Mouse (Mus musculus) midbrain, embryonic 14.5 days (tissue): ENCODE measurements around the gene Nlgn1. TPM values are rescaled to one million over a fixed set of nuclear protein-coding genes. Genes with fewer than 3 reads are reported as not detected.
A peak's percentile ranks its signal among the peaks of the same experiment; 100 is the strongest.

Experiments
- ATAC-seq: fragments of 200-750 bp; cut with Nextera tagmentation; 2 replicates; pipeline ENCODE4 v1.8.0; 2017; ENCODE audit warnings: moderate number of reproducible peaks, moderate library complexity; ENCODE audit not compliant: low FRiP score, low TSS enrichment
- DNase-seq: peaks from one replicate; pipeline ENCODE4 v3.0.0-alpha.2; 2015
- H3K27ac ChIP-seq: fragments of 300-500 bp; sonication (generic); replicated peaks from 2 replicates; pipeline ENCODE4 v1.5.1; 2014; ENCODE audit warnings: mild to moderate bottlenecking, low read depth, low read length, moderate library complexity
- H3K27me3 ChIP-seq: fragments of 300-500 bp; sonication (generic); 2 replicates; pipeline ENCODE4 v1.6.1; 2014; ENCODE audit warnings: low read length, control low read depth, mixed read lengths; ENCODE audit not compliant: control insufficient read depth, insufficient read depth
- H3K36me3 ChIP-seq: fragments of 300-500 bp; sonication (generic); 2 replicates; pipeline ENCODE4 v1.6.1; 2014; ENCODE audit warnings: low read length, control low read depth; ENCODE audit not compliant: control insufficient read depth, insufficient read depth
- H3K4me1 ChIP-seq: fragments of 300-500 bp; sonication (generic); 2 replicates; pipeline ENCODE4 v1.6.1; 2014; ENCODE audit warnings: mild to moderate bottlenecking, antibody characterized with exemption, low read length, control low read depth; ENCODE audit not compliant: control insufficient read depth, insufficient read depth
- H3K4me2 ChIP-seq: fragments of 300-500 bp; sonication (generic); 2 replicates; pipeline ENCODE4 v1.6.1; 2014; ENCODE audit warnings: mild to moderate bottlenecking, low read length, moderate library complexity
- H3K4me3 ChIP-seq: fragments of 300-500 bp; sonication (generic); replicated peaks from 2 replicates; pipeline ENCODE4 v1.5.1; 2014; ENCODE audit warnings: low read depth, low read length
- H3K9ac ChIP-seq: fragments of 300-500 bp; sonication (generic); replicated peaks from 2 replicates; pipeline ENCODE4 v1.6.1; 2014; ENCODE audit warnings: mild to moderate bottlenecking, low read length, moderate library complexity
- H3K9me3 ChIP-seq: fragments of 300-500 bp; sonication (generic); 2 replicates; pipeline ENCODE4 v1.6.1; 2016; ENCODE audit warnings: low read length, control low read depth, mixed read lengths; ENCODE audit not compliant: control insufficient read depth
- WGBS: fragments of 180-500 bp; shearing (Covaris S2); extraction: QIAGEN DNeasy Blood & Tissue Kit; methylation state at CpG from one replicate; pipeline ENCODE4 v1.1.7; 2014; 5-methylcytosine and 5-hydroxymethylcytosine counted together
- polyA plus RNA-seq: library from polyadenylated mRNA; unstranded; fragments of >200 nt; fragmentation: Nextera tagmentation; extraction: Ambion mirVana; gene quantifications from 2 replicates; pipeline ENCODE4 v1.2.1, GENCODE M21; 2014

Gene Nlgn1
- polyA plus RNA-seq, 1 experiment from 2014 or later, result 26.1 TPM

GRCm38 (mm10) chr3:26141590-26141989 lies 190.7 kb downstream of the Nlgn1 start:
- DNase-seq (no peak), ATAC-seq (no peak)

GRCm38 (mm10) chr3:26134839-26135651 lies 197.2 kb downstream of the Nlgn1 start:
- H3K9me3 ChIP-seq, result no peaks in the 10 kb centered on the region
- H3K4me3 ChIP-seq, result no peak overlapping the region
- no peak overlapping the region for H3K27ac ChIP-seq
- H3K9ac ChIP-seq, result no peak overlapping the region
- H3K4me2 ChIP-seq, result peak overlapping the region; percentile 15
- WGBS, result 16% methylated on average over 9 of the region's 9 CpGs
- no peaks in the 10 kb centered on the region for H3K27me3 ChIP-seq
- H3K4me1 ChIP-seq, result peaks cover 8% of the 10 kb centered on the region; the same call in 1 of the 2 replicates
- peaks cover 13% of the 10 kb centered on the region; the same call in 1 of the 2 replicates for H3K36me3 ChIP-seq
- no peak for ATAC-seq
- peak; percentile 46 for DNase-seq

More at GRCm38 (mm10) chr3:26141590-26141989, 190.7 kb downstream of the Nlgn1 start:
- Histone ChIP-seq H3K9ac (no peak overlapping the region), H3K36me3 (no peaks in the 10 kb centered on the region), H3K4me2 (no peak overlapping the region), H3K27ac (no peak overlapping the region), H3K27me3 (no peaks in the 10 kb centered on the region), H3K4me3 (no peak overlapping the region), H3K4me1 (no peaks in the 10 kb centered on the region), H3K9me3 (no peaks in the 10 kb centered on the region)
- 78% methylated on average over 3 of the region's 3 CpGs for WGBS

- Histone ChIP-seq H3K27me3 (no peaks in the 10 kb centered on the region), H3K27ac (no peak overlapping the region), H3K9me3 (no peaks in the 10 kb centered on the region), H3K4me3 (no peak overlapping the region), H3K9ac (no peak overlapping the region), H3K4me2 (no peak overlapping the region), H3K36me3 (peaks cover 13% of the 10 kb centered on the region; the same call in 1 of the 2 replicates), H3K4me1 (peaks cover 8% of the 10 kb centered on the region; the same call in 1 of the 2 replicates)
- 85% methylated on average over 2 of the region's 2 CpGs for WGBS
- DNase-seq (no peak), ATAC-seq (no peak)
These were observed 201.3 kb downstream of the Nlgn1 start for GRCm38 (mm10) chr3:26130919-26131318.

DNA sequence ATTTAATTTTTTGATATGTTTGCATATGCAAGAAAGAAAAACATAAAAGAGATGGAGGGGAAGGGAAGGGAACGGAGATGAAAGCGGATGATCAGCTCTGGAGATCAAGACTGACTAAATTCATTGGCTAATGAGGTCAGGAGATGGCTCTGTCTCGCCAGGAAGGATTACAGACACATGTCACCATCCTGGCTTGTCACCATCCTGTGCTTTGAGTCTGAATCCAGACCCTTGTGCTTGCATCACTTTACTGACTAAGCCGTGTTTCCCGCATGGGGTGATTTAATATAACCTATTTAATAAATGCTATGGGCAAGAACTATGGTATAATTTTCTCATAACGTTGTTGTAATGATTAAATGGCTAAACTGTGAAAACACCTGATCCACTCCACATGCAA lies 202.8 kb downstream of the Nlgn1 start:
- no peaks in the 10 kb centered on the region for H3K4me1 ChIP-seq
- H3K27me3 ChIP-seq, result no peaks in the 10 kb centered on the region
- DNase-seq (no peak), ATAC-seq (no peak)
- peaks cover 13% of the 10 kb centered on the region; the same call in 1 of the 2 replicates for H3K36me3 ChIP-seq
- H3K9me3 ChIP-seq, result no peaks in the 10 kb centered on the region
- no peak overlapping the region for H3K9ac ChIP-seq
- H3K4me2 ChIP-seq, result no peak overlapping the region
- 58% methylated on average over 6 of the region's 6 CpGs for WGBS
- H3K4me3 ChIP-seq, result no peak overlapping the region
- H3K27ac ChIP-seq, result no peak overlapping the region

DNA sequence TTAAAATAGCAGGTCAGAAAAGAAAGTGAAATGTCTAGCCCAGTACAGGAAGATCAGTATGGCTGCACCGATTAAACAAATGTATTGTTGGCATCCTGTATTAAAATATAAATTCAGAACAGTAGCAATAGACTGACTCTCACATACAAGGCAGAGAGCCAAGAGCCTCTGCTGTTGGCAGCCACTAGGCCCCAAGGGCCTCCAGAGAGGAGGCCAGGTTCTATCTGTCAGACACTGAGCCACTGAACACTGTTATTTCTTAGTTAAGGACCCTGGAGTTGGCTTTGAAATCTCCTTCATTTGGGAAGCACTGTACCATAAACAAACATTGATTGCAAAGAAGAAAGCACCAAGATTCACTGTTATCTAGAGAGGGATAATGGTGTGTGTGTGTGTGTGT lies 215.2 kb downstream of the Nlgn1 start:
- H3K9ac ChIP-seq, result no peak overlapping the region
- ATAC-seq (no peak), DNase-seq (peak; percentile 32)
- H3K9me3 ChIP-seq, result no peaks in the 10 kb centered on the region; the same call in 1 of the 2 replicates
- 85% methylated on average over 1 of the region's 1 CpGs for WGBS
- no peak overlapping the region for H3K27ac ChIP-seq
- no peak overlapping the region for H3K4me3 ChIP-seq
- no peak overlapping the region for H3K4me2 ChIP-seq
- H3K4me1 ChIP-seq, result no peaks in the 10 kb centered on the region
- no peaks in the 10 kb centered on the region for H3K27me3 ChIP-seq
- H3K36me3 ChIP-seq, result no peaks in the 10 kb centered on the region

DNA sequence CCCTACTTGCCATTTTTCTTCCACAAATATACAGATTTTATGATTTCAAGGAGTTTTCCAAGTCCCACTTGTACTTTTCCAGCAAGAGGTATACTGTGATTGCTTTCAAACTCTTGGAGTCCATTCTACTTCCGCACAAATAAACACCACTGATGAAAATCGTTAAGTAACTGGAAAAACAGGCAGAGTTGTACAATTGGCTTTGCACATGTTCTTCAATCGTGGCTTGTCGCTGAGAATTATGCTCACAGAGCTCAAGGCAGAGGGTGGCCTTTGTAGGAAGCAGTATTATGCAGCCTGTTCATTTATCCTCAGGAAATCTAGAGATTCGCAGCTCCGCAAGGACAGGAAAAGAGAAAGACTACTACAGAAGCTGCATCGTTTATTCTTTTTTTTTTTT lies 225.9 kb downstream of the Nlgn1 start:
- Histone ChIP-seq H3K4me1 (no peaks in the 10 kb centered on the region), H3K27me3 (no peaks in the 10 kb centered on the region), H3K4me3 (no peak overlapping the region), H3K4me2 (no peak overlapping the region), H3K9me3 (no peaks in the 10 kb centered on the region), H3K9ac (no peak overlapping the region), H3K36me3 (no peaks in the 10 kb centered on the region), H3K27ac (no peak overlapping the region)
- DNase-seq, result no peak
- WGBS, result 88% methylated on average over 7 of the region's 7 CpGs
- ATAC-seq, result no peak

DNA sequence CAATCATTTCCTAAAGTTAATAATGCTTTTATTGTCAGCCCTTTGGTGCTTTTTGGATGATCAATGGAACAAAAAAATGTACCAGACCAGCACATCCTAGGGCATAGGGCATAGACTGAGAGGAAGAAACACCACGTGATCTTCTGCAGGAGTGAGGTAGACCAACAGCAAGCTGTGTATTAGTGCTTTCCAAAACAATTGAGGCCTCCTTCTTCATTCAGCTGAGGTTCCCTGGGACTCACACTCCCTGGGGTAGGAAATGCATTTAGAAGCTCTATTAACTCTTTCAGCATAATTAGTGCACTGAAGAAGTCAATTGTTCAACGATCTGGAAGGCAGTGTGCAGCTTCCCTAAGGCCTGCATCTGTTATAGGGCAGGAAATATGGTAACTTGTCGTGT lies 226.7 kb downstream of the Nlgn1 start:
- Histone ChIP-seq H3K4me1 (no peaks in the 10 kb centered on the region), H3K27me3 (no peaks in the 10 kb centered on the region), H3K9ac (no peak overlapping the region), H3K9me3 (no peaks in the 10 kb centered on the region), H3K27ac (no peak overlapping the region), H3K4me2 (no peak overlapping the region), H3K36me3 (no peaks in the 10 kb centered on the region), H3K4me3 (no peak overlapping the region)
- WGBS, result 54% methylated on average over 3 of the region's 3 CpGs
- ATAC-seq (no peak), DNase-seq (no peak)

- Histone ChIP-seq H3K27ac (no peak overlapping the region), H3K4me2 (no peak overlapping the region), H3K27me3 (no peaks in the 10 kb centered on the region), H3K4me1 (no peaks in the 10 kb centered on the region), H3K9ac (no peak overlapping the region), H3K36me3 (no peaks in the 10 kb centered on the region), H3K9me3 (no peaks in the 10 kb centered on the region), H3K4me3 (no peak overlapping the region)
- ATAC-seq (no peak), DNase-seq (no peak)
- 78% methylated on average over 1 of the region's 1 CpGs for WGBS
These were observed 230.0 kb downstream of the Nlgn1 start for GRCm38 (mm10) chr3:26102271-26102670.

- H3K36me3 ChIP-seq, result no peaks in the 10 kb centered on the region
- H3K9ac ChIP-seq, result no peak overlapping the region
- H3K27me3 ChIP-seq, result no peaks in the 10 kb centered on the region
- H3K4me3 ChIP-seq, result no peak overlapping the region
- no peak overlapping the region for H3K27ac ChIP-seq
- no peak for ATAC-seq
- H3K4me1 ChIP-seq, result no peaks in the 10 kb centered on the region
- DNase-seq, result peak; percentile 19
- no peak overlapping the region for H3K4me2 ChIP-seq
- no peaks in the 10 kb centered on the region for H3K9me3 ChIP-seq
These were observed 236.7 kb downstream of the Nlgn1 start for GRCm38 (mm10) chr3:26095551-26095950.
